Mouse (Mus musculus) megakaryocyte, adult 5-6 weeks (primary cell): ENCODE results near the gene Rint1. TPM values are rescaled to one million over a fixed set of nuclear protein-coding genes. Genes with fewer than 3 reads are reported as not detected.
A peak's percentile ranks its signal among the peaks of the same experiment; 100 is the strongest.

ENCODE experiments used
- ATAC-seq: 2 replicates; pipeline ENCODE4 v1.8.0; 2016; ENCODE audit warnings: mild to moderate bottlenecking, inconsistent platforms; ENCODE audit not compliant: poor library complexity, severe bottlenecking
- total RNA-seq, 2 experiments: library from RNA; stranded (forward) in 1 of 2; stranded (reverse) in 1 of 2; fragments of 153-499, 151-499 nt in 1 of 2; fragments of 221-1000, 200-1000 nt in 1 of 2; gene quantifications; 2 replicates each; pipeline versions ENCODE4 v1.2.3 to v1.2.4; 2015 to 2017

Gene Rint1
- 11.9 and 14.2 TPM in 2 replicates for total RNA-seq (2015)
- total RNA-seq (2017), result 12.0 and 16.3 TPM in 2 replicates

GRCm38 (mm10) chr5:23787536-23788389 is at the start of gene Rint1:
Gene Rint1, plus strand, starts transcription at chr5:23787711.
- peak; percentile 93 for ATAC-seq

- ATAC-seq, result no peak
Measured at GRCm38 (mm10) chr5:23743261-23743660, 44.2 kb upstream of the Rint1 start.

- no peak for ATAC-seq
Measured at GRCm38 (mm10) chr5:23749882-23750281, 37.6 kb upstream of the Rint1 start.

GRCm38 (mm10) chr5:23755591-23755990 is 31.9 kb upstream of the Rint1 start:
- no peak for ATAC-seq

- no peak for ATAC-seq
Measured at GRCm38 (mm10) chr5:23756368-23756767, 31.1 kb upstream of the Rint1 start.

- ATAC-seq, result no peak
Measured at GRCm38 (mm10) chr5:23758633-23759032, 28.9 kb upstream of the Rint1 start.

GRCm38 (mm10) chr5:23762531-23762930 is 25.0 kb upstream of the Rint1 start:
- ATAC-seq, result no peak

GRCm38 (mm10) chr5:23764557-23764956 is 23.0 kb upstream of the Rint1 start:
- ATAC-seq, result no peak

- no peak for ATAC-seq
Measured at GRCm38 (mm10) chr5:23771105-23771504, 16.4 kb upstream of the Rint1 start.

GRCm38 (mm10) chr5:23774186-23774585 is 13.3 kb upstream of the Rint1 start:
- ATAC-seq, result no peak

GRCm38 (mm10) chr5:23780516-23780915 is 7.0 kb upstream of the Rint1 start:
- ATAC-seq, result no peak

- ATAC-seq, result no peak
Measured at GRCm38 (mm10) chr5:23781172-23781571, 6.3 kb upstream of the Rint1 start.

- no peak for ATAC-seq
Measured at GRCm38 (mm10) chr5:23782051-23782810, 5.3 kb upstream of the Rint1 start.

GRCm38 (mm10) chr5:23782931-23783877 is 4.3 kb upstream of the Rint1 start, which contains the start of gene Pus7:
Gene Pus7, minus strand, starts transcription at chr5:23783711.
- peak; percentile 78 for ATAC-seq

- ATAC-seq, result no peak
Measured at GRCm38 (mm10) chr5:23788390-23788830, 899 bp downstream of the Rint1 start.

- ATAC-seq, result no peak
Measured at GRCm38 (mm10) chr5:23789078-23789612, 1.6 kb downstream of the Rint1 start.

GRCm38 (mm10) chr5:23792726-23793125 is 5.2 kb downstream of the Rint1 start:
- no peak for ATAC-seq

GRCm38 (mm10) chr5:23814841-23815240 is 27.3 kb downstream of the Rint1 start:
- no peak for ATAC-seq

- ATAC-seq, result no peak
Measured at GRCm38 (mm10) chr5:23816681-23817080, 29.2 kb downstream of the Rint1 start.

GRCm38 (mm10) chr5:23822306-23822705 is 34.8 kb downstream of the Rint1 start:
- ATAC-seq, result no peak
